8 mouse cellular contexts compared by ENCODE assay signal in the genomic region with DNA sequence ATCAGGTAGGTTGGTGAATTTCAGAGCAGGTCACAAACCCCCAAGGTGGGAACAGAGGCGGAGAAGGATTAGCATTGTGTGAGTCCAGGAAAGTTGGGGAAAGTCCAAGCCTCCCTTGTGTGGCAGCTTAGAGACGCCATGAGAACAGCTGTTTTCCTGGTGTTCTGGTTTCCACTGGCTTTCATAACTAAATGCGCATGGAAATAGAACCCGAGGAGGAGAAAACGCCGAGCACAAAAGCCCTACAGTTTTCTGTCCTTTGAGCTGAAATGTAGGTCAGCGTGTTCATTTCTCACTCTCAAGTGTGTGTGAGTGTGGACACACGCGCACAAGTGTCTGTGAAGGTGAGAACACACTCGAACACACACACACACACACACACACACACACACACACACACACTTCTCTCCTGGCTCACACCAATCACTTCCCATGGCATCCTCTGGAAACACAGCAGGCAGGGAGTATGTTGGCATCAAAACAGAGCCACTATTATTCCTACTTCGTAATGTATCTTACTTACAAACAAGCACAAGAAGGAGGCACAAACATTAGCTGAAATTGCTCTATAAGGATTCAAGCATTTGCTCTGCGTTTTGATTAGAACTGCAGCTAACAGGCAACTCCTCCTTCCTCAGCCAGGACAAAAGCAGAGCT. TPM values are rescaled to one million over a fixed set of nuclear protein-coding genes. Genes with fewer than 3 reads are reported as not detected.
DNase-seq lines count a peak whose midpoint lies in the region; ATAC-seq lines count a peak whose summit lies in the region.

No protein-coding gene starts in this region.

- ATAC-seq in heart, embryonic 16.5 days (replicated peaks; ENCODE audit: extremely low read depth, insufficient read depth, low FRiP score): no peak
- ATAC-seq in embryonic facial prominence, embryonic 15.5 days (ENCODE audit: insufficient number of reproducible peaks, low FRiP score, low TSS enrichment, low read depth): 0 out of 2 replicates have a peak, but pooled peaks have one; percentile 50
- ATAC-seq in midbrain, embryonic 15.5 days (replicated peaks): no peak
- ATAC-seq in inflammation-experienced regulatory T-cells, adult 6 months: no peak
- no peak for ATAC-seq in activated CD4-positive, CD25-positive, alpha-beta regulatory T cell, adult 4 months
- no peak for ATAC-seq in erythroblast, adult 5-6 weeks (replicated peaks; ENCODE audit: low FRiP score, poor library complexity, severe bottlenecking)

- H3K4me2 ChIP-seq in heart, embryonic 16.5 days (ENCODE audit: low read depth, low read length): no peak overlapping the region
- H3K4me2 ChIP-seq in embryonic facial prominence, embryonic 15.5 days (replicated peaks): 0 out of 2 replicates have a peak overlapping the region, but pooled peaks have one; percentile 8
- H3K4me2 ChIP-seq in midbrain, embryonic 15.5 days: no peak overlapping the region

- peaks cover 13% of the 10 kb centered on the region for H3K4me1 ChIP-seq in heart, embryonic 16.5 days (ENCODE audit: control insufficient read depth, insufficient read depth, low read length)
- H3K4me1 ChIP-seq in embryonic facial prominence, embryonic 15.5 days: peaks cover 20% of the 10 kb centered on the region
- peaks cover 14% of the 10 kb centered on the region for H3K4me1 ChIP-seq in midbrain, embryonic 15.5 days

- WGBS in heart, embryonic 16.5 days: 68% methylated on average over 12 of the region's 12 CpGs
- WGBS in embryonic facial prominence, embryonic 15.5 days: 38% methylated on average over 12 of the region's 12 CpGs
- 35% methylated on average over 12 of the region's 12 CpGs for WGBS in midbrain, embryonic 15.5 days

- H3K27me3 ChIP-seq in heart, embryonic 16.5 days (ENCODE audit: control insufficient read depth, insufficient read depth, low read length): no peaks in the 10 kb centered on the region
- no peaks in the 10 kb centered on the region for H3K27me3 ChIP-seq in embryonic facial prominence, embryonic 15.5 days
- H3K27me3 ChIP-seq in midbrain, embryonic 15.5 days (replicated peaks): no peaks in the 10 kb centered on the region

- H3K4me3 ChIP-seq in heart, embryonic 16.5 days (ENCODE audit: low read length): no peak overlapping the region
- H3K4me3 ChIP-seq in embryonic facial prominence, embryonic 15.5 days (replicated peaks): no peak overlapping the region
- H3K4me3 ChIP-seq in midbrain, embryonic 15.5 days: no peak overlapping the region

- no peaks in the 10 kb centered on the region for H3K36me3 ChIP-seq in heart, embryonic 16.5 days (ENCODE audit: control insufficient read depth, insufficient read depth)
- H3K36me3 ChIP-seq in embryonic facial prominence, embryonic 15.5 days: no peaks in the 10 kb centered on the region
- no peaks in the 10 kb centered on the region for H3K36me3 ChIP-seq in midbrain, embryonic 15.5 days (replicated peaks)

- peak overlapping the region; percentile 16 for H3K27ac ChIP-seq in heart, embryonic 16.5 days (ENCODE audit: low read length)
- peak overlapping the region; percentile 75 for H3K27ac ChIP-seq in embryonic facial prominence, embryonic 15.5 days (replicated peaks)
- H3K27ac ChIP-seq in midbrain, embryonic 15.5 days: peak overlapping the region; percentile 36; the same call in 1 of the 2 replicates

- DNase-seq in heart, adult 8-10 months (ENCODE audit: low spot score): no peak
- DNase-seq in kidney, postnatal 25 days: peak; percentile 16 to 47

- no peaks in the 10 kb centered on the region for H3K9me3 ChIP-seq in heart, embryonic 16.5 days (replicated peaks; ENCODE audit: control insufficient read depth, low read length)
- no peaks in the 10 kb centered on the region for H3K9me3 ChIP-seq in embryonic facial prominence, embryonic 15.5 days (replicated peaks)
- H3K9me3 ChIP-seq in midbrain, embryonic 15.5 days: no peaks in the 10 kb centered on the region

- no peak overlapping the region for H3K9ac ChIP-seq in heart, embryonic 16.5 days (ENCODE audit: low read length)
- H3K9ac ChIP-seq in embryonic facial prominence, embryonic 15.5 days: no peak overlapping the region
- H3K9ac ChIP-seq in midbrain, embryonic 15.5 days: no peak overlapping the region

RNA-seq across cellular contexts. Expression of a gene that starts 42.6 kb away (rescaled TPM):
- polyA plus RNA-seq in heart, embryonic 16.5 days (2015; fragmentation: Nextera tagmentation; extraction: Ambion mirVana): 1.2 and 2.5 TPM in 2 replicates
- under 1 TPM in 1 of 4 experiments, not detected in 3; 0.17 TPM for total RNA-seq in heart, adult 8-10 months (2022)
- polyA plus RNA-seq in embryonic facial prominence, embryonic 15.5 days (2015; fragmentation: Nextera tagmentation; extraction: Ambion mirVana): 4.4 and 6.2 TPM in 2 replicates
- 1.1 and 1.2 TPM in 2 replicates for polyA plus RNA-seq in midbrain, embryonic 15.5 days (2015; fragmentation: Nextera tagmentation; extraction: Ambion mirVana)
- polyA plus RNA-seq in inflammation-experienced regulatory T-cells, adult 6 months (2017; shearing (Covaris generic)): not detected
- not detected for polyA plus RNA-seq in activated CD4-positive, CD25-positive, alpha-beta regulatory T cell, adult 4 months (2017; shearing (Covaris generic))
- not detected in 2 replicates for total RNA-seq in erythroblast, adult 5-6 weeks (2015; ENCODE audit: low replicate concordance)
- not detected in 2 replicates for total RNA-seq in erythroblast, adult 5-6 weeks (2017; ENCODE audit: low replicate concordance)

Comparison
In these comparisons a context has a peak if more than half of its experiments do, and no peak if none do; other contexts are left out.
1. H3K27ac ChIP-seq: peak in every context shown above with its lines; median percentile 75 in embryonic facial prominence, embryonic 15.5 days; 36 in midbrain, embryonic 15.5 days; 16 in heart, embryonic 16.5 days.